Mouse (Mus musculus): Measurements from ENCODE around the gene Swi5. TPM values are rescaled to one million over a fixed set of nuclear protein-coding genes. Genes with fewer than 3 reads are reported as not detected.

Swi5 gene
- 100 to 1,000 TPM; 231 to 287 TPM for polyA plus RNA-seq (2017; shearing (Covaris generic))

GRCm38 (mm10) chr2:32287923-32288367 is at the start of gene Swi5:
Gene Swi5 (minus strand): TSS chr2:32288075.

GRCm38 (mm10) chr2:32287334-32287840 is 488 bp downstream of the Swi5 start, which contains the start of gene Golga2:
Gene Golga2 (plus strand): TSS chr2:32287384.

GRCm38 (mm10) chr2:32259657-32260417 is 28.0 kb downstream of the Swi5 start, which contains the start of gene Uck1:
Gene Uck1 (minus strand): TSS chr2:32260159.

GRCm38 (mm10) chr2:32235886-32236759 is 51.8 kb downstream of the Swi5 start, which contains the start of gene Pomt1:
Gene Pomt1 (plus strand): TSS chr2:32236590.

Other genes with a start within 250 kb of the Swi5 start
- 10 to 100 TPM; 26.0 to 32.6 TPM for gene Fam78a, start 203.2 kb downstream of the Swi5 start, polyA plus RNA-seq (2017; shearing (Covaris generic))
- gene Plpp7, start 192.5 kb downstream of the Swi5 start, polyA plus RNA-seq (2017; shearing (Covaris generic)), result not detected
- gene Prrc2b, start 137.0 kb downstream of the Swi5 start, polyA plus RNA-seq (2017; shearing (Covaris generic)), result 10 to 100 TPM; 27.2 to 47.3 TPM
- gene Pomt1, start 51.5 kb downstream of the Swi5 start, polyA plus RNA-seq (2017; shearing (Covaris generic)), result 1 to 10 TPM; 6.4 to 6.6 TPM
- gene Uck1, start 27.9 kb downstream of the Swi5 start, polyA plus RNA-seq (2017; shearing (Covaris generic)), result 10 to 100 TPM; 74.6 to 81.7 TPM
- gene Golga2, start 691 bp downstream of the Swi5 start, polyA plus RNA-seq (2017; shearing (Covaris generic)), result 10 to 100 TPM; 21.4 to 30.8 TPM
- gene Ciz1, start 64.3 kb upstream of the Swi5 start, polyA plus RNA-seq (2017; shearing (Covaris generic)), result 10 to 100 TPM; 66.8 to 80.0 TPM
- gene Dnm1, start 65.3 kb upstream of the Swi5 start, polyA plus RNA-seq (2017; shearing (Covaris generic)), result under 1 TPM in 1 of 2 experiments, not detected in 1; 0.09 TPM
- gene 1110008P14Rik, start 93.9 kb upstream of the Swi5 start, polyA plus RNA-seq (2017; shearing (Covaris generic)), result 100 to 1,000 TPM in 1 of 2 experiments, 10 to 100 TPM in 1; 98.1 to 113 TPM
- gene Lcn2, start 100.2 kb upstream of the Swi5 start, polyA plus RNA-seq (2017; shearing (Covaris generic)), result not detected
- gene Ptges2, start 107.8 kb upstream of the Swi5 start, polyA plus RNA-seq (2017; shearing (Covaris generic)), result 10 to 100 TPM; 13.0 to 23.5 TPM
- gene Naif1, start 162.4 kb upstream of the Swi5 start, polyA plus RNA-seq (2017; shearing (Covaris generic)), result 1 to 10 TPM; 6.9 to 7.4 TPM
- 10 to 100 TPM; 11.6 to 15.5 TPM for gene Slc25a25, start 163.4 kb upstream of the Swi5 start, polyA plus RNA-seq (2017; shearing (Covaris generic))
- 100 to 1,000 TPM; 118 to 128 TPM for gene Fam102a, start 247.3 kb upstream of the Swi5 start, polyA plus RNA-seq (2017; shearing (Covaris generic))

All from activated CD4-positive, CD25-positive, alpha-beta regulatory T cell (primary cell).